Mouse (Mus musculus): ENCODE measurements around the gene Elk3. TPM values are rescaled to one million over a fixed set of nuclear protein-coding genes. Genes with fewer than 3 reads are reported as not detected.

Elk3 gene
- polyA plus RNA-seq, 1 experiment: 37.4 TPM

DNA sequence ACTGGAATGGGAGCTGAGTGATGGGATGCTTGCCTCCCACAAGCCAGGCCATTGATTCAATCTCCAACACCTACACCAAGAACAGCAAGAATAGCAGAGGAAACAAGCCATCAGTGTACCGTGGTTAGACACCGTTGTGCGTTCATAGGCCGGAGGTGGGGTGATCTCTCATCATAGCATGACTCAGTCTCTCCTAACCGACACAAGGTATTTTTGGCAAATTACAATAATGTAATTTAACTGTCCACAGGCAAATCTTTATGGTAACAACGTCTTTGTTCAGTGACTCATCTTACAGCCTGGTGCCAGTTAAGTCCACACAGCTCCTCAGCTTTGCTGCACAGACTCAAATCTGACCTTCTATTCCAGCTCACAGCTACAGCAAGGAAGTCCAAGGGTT, 32.5 kb upstream of the Elk3 start:
- TF ChIP-seq POLR2A (IDR thresholded peaks at IDR 0.05; ENCODE audit: low read depth, low read length) (no peak), CTCF (IDR thresholded peaks at IDR 0.05; ENCODE audit: extremely low read depth, insufficient read depth, insufficient read length, insufficient replicate concordance) (no peak)
- H3K4me3 ChIP-seq (ENCODE audit: extremely low read depth, insufficient read depth, insufficient read length): no peak overlapping the region
- H3K4me1 ChIP-seq (ENCODE audit: control insufficient read depth, insufficient read depth, insufficient read length): peaks cover 4% of the 10 kb centered on the region; the same call in 1 of the 2 replicates
- no peaks in the 10 kb centered on the region for H3K27me3 ChIP-seq (ENCODE audit: control insufficient read depth, insufficient read depth, low read length)
- no peak overlapping the region for H3K27ac ChIP-seq (ENCODE audit: insufficient read depth, low read length)
- H3K36me3 ChIP-seq (ENCODE audit: control insufficient read depth, insufficient read depth, low read length): no peaks in the 10 kb centered on the region
- no peak for DNase-seq (ENCODE audit: low read depth in 1 of 2, low spot score in 2 of 2)
- WGBS: 65% methylated on average over 6 of the region's 6 CpGs

DNA sequence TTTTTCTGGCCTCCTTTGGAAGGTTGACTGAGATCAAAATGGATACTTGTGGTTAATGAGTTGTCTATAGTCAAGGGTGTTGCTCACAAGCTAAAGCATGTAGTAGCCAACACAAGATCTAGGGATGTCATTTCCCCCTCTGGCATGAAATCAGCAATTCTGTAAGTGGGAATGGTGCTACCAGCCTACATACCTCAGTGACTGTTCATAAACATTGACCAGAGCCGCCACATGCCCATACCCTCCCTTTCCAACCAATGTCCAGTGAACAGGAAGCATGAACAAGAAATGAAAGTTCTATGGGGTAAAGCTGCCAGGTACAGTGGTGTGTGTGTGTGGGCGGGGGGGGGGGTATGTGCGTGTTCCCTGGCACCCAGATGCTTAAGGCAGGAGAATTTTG, 32.1 kb upstream of the Elk3 start:
- no peaks in the 10 kb centered on the region for H3K27me3 ChIP-seq (ENCODE audit: control insufficient read depth, insufficient read depth, low read length)
- no peak for DNase-seq (ENCODE audit: low read depth in 1 of 2, low spot score in 2 of 2)
- no peaks in the 10 kb centered on the region for H3K36me3 ChIP-seq (ENCODE audit: control insufficient read depth, insufficient read depth, low read length)
- TF ChIP-seq CTCF (IDR thresholded peaks at IDR 0.05; ENCODE audit: extremely low read depth, insufficient read depth, insufficient read length, insufficient replicate concordance): no peak
- no peak for TF ChIP-seq POLR2A (IDR thresholded peaks at IDR 0.05; ENCODE audit: low read depth, low read length)
- WGBS: 67% methylated on average over 3 of the region's 3 CpGs
- H3K4me1 ChIP-seq (ENCODE audit: control insufficient read depth, insufficient read depth, insufficient read length): peaks cover 4% of the 10 kb centered on the region; the same call in 1 of the 2 replicates
- no peak overlapping the region for H3K27ac ChIP-seq (ENCODE audit: insufficient read depth, low read length)
- no peak overlapping the region for H3K4me3 ChIP-seq (ENCODE audit: extremely low read depth, insufficient read depth, insufficient read length)

DNA sequence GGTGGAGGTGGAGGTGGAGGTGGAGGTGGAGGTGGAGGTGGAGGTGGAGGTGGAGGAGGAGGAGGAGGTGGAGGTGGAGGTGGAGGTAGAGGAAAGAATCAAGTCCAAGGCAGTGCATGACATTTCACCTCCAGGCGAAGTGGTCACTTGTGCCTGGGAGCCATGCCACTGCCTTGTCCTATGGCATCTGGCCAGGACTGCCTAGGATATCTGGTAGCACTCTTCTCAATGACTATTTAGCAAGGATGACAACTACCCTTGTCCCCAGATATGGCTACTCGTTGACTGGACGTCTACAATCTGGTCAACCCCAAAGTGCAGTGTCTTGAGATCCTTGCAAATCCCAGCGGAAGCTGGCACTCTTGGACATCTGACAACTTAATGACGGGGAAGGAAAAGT, 27.6 kb upstream of the Elk3 start:
- DNase-seq (ENCODE audit: low read depth in 1 of 2, low spot score in 2 of 2): no peak
- Histone ChIP-seq H3K4me3 (ENCODE audit: extremely low read depth, insufficient read depth, insufficient read length) (no peak overlapping the region), H3K27me3 (ENCODE audit: control insufficient read depth, insufficient read depth, low read length) (no peaks in the 10 kb centered on the region), H3K4me1 (ENCODE audit: control insufficient read depth, insufficient read depth, insufficient read length) (peaks cover 18% of the 10 kb centered on the region), H3K27ac (ENCODE audit: insufficient read depth, low read length) (no peak overlapping the region), H3K36me3 (ENCODE audit: control insufficient read depth, insufficient read depth, low read length) (no peaks in the 10 kb centered on the region)
- TF ChIP-seq POLR2A (IDR thresholded peaks at IDR 0.05; ENCODE audit: low read depth, low read length) (no peak), CTCF (IDR thresholded peaks at IDR 0.05; ENCODE audit: extremely low read depth, insufficient read depth, insufficient read length, insufficient replicate concordance) (no peak)
- 94% methylated on average over 5 of the region's 5 CpGs for WGBS

DNA sequence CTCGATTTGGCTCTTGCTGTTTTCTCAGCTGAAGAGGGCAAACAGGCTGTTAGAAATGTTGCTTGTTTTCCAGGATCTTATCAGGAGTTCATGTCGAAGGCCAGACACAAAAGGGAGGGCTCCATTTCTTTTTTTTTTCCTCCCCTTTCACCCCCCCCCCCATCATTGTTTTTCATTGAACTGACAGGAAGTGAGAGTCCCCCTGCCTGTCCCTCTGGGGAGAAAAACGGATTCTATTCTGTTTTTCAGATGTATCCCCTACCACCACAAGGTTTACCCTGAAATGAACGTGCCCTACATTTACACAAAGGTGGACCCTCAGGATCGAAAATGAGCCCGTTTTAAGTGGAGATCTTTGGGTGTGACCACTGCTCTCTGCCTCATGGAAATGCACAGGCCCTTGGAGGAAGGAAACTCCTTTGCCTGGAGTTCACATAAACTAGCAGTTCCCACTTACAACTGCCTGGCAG, 25.6 kb upstream of the Elk3 start:
- no peak for DNase-seq (ENCODE audit: low read depth in 1 of 2, low spot score in 2 of 2)
- peak overlapping the region; percentile 1; the same call in 1 of the 2 replicates for H3K4me3 ChIP-seq (ENCODE audit: extremely low read depth, insufficient read depth, insufficient read length)
- WGBS: 10% methylated on average over 6 of the region's 6 CpGs
- H3K4me1 ChIP-seq (ENCODE audit: control insufficient read depth, insufficient read depth, insufficient read length): peaks cover 18% of the 10 kb centered on the region
- H3K36me3 ChIP-seq (ENCODE audit: control insufficient read depth, insufficient read depth, low read length): no peaks in the 10 kb centered on the region
- peak overlapping the region; percentile 54 for H3K27ac ChIP-seq (ENCODE audit: insufficient read depth, low read length)
- H3K27me3 ChIP-seq (ENCODE audit: control insufficient read depth, insufficient read depth, low read length): no peaks in the 10 kb centered on the region
- TF ChIP-seq POLR2A (IDR thresholded peaks at IDR 0.05; ENCODE audit: low read depth, low read length): no peak
- no peak for TF ChIP-seq CTCF (IDR thresholded peaks at IDR 0.05; ENCODE audit: extremely low read depth, insufficient read depth, insufficient read length, insufficient replicate concordance)

DNA sequence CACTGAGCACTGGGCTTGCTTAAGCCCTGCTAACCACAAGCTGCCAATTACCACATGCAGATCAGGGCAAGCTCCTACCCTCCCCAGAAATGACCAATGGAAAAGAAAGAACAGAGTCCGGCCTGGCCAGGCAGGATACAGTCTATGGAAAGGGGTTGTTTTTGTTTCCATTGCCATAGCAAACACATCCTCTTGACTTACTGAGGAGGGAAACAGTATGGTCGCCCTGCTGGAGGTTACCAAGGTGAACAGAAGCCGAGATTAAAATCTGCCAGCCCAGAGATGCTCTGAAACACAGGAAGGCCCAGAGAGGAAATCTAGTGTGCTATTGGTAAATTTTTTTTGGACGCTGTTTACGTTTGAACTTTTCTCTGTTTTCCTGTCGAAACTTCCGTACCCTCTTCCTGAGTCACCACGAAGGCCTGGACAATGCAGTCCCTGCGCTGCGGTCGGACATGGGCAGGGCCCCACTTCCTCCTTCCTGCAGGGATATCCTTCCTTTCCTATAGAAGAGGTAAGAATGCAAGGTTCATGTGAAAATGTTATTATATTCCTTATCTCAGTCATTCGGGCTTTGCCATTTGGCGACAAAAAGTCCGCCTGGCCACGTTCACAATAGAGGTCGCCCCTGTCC, 25.0 kb upstream of the Elk3 start:
- Histone ChIP-seq H3K4me1 (ENCODE audit: control insufficient read depth, insufficient read depth, insufficient read length) (peaks cover 18% of the 10 kb centered on the region), H3K27me3 (ENCODE audit: control insufficient read depth, insufficient read depth, low read length) (no peaks in the 10 kb centered on the region), H3K27ac (ENCODE audit: insufficient read depth, low read length) (peak overlapping the region; percentile 54), H3K36me3 (ENCODE audit: control insufficient read depth, insufficient read depth, low read length) (no peaks in the 10 kb centered on the region), H3K4me3 (ENCODE audit: extremely low read depth, insufficient read depth, insufficient read length) (peak overlapping the region; percentile 22)
- no peak for DNase-seq (ENCODE audit: low read depth in 1 of 2, low spot score in 2 of 2)
- 9% methylated on average over 16 of the region's 16 CpGs for WGBS
- TF ChIP-seq POLR2A (IDR thresholded peaks at IDR 0.05; ENCODE audit: low read depth, low read length) (no peak), CTCF (IDR thresholded peaks at IDR 0.05; ENCODE audit: extremely low read depth, insufficient read depth, insufficient read length, insufficient replicate concordance) (no peak)

DNA sequence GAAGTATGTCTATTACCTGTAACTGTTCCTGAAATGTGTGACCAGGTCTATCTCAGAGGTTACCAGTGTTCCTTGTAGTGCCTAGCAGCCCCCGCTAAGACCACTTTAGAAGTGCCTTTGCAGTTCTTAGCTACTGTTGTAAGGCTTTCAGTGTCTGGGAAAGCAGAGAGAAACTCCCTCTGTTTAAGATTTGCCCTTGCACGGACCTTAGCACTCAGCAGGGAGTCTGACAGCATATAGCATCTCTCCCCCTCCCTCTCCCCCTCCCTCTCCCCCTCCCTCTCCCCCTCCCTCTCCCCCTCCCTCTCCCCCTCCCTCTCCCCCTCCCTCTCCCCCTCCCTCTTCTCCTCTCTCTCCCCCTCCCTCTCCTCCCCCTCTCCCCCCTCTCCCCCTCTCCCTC, 24.1 kb upstream of the Elk3 start:
- TF ChIP-seq CTCF (IDR thresholded peaks at IDR 0.05; ENCODE audit: extremely low read depth, insufficient read depth, insufficient read length, insufficient replicate concordance): no peak
- no peak for TF ChIP-seq POLR2A (IDR thresholded peaks at IDR 0.05; ENCODE audit: low read depth, low read length)
- Histone ChIP-seq H3K36me3 (ENCODE audit: control insufficient read depth, insufficient read depth, low read length) (no peaks in the 10 kb centered on the region), H3K4me3 (ENCODE audit: extremely low read depth, insufficient read depth, insufficient read length) (no peak overlapping the region), H3K27ac (ENCODE audit: insufficient read depth, low read length) (no peak overlapping the region), H3K27me3 (ENCODE audit: control insufficient read depth, insufficient read depth, low read length) (no peaks in the 10 kb centered on the region), H3K4me1 (ENCODE audit: control insufficient read depth, insufficient read depth, insufficient read length) (peaks cover 18% of the 10 kb centered on the region)
- WGBS: 73% methylated on average over 2 of the region's 2 CpGs
- no peak for DNase-seq (ENCODE audit: low read depth in 1 of 2, low spot score in 2 of 2)

DNA sequence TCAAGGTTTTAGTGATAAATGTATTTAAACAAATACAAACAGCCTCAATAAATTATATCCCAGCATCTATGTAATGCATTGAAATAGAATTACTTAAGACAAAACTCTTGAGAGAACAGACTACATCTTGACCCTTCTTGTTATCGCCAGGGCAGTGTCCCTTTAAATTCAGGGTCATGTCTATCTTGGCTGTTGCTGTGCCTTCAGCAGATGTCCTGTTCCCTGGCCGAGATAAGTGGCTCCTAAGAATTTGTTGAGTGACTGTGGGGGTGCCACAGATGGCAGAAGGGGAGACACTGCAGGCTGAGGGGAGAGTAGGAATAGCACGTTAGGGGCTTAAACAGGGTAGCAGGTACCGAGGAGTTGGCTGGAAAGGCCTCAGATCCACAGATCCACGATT, 22.3 kb upstream of the Elk3 start:
- WGBS: 82% methylated on average over 5 of the region's 5 CpGs
- TF ChIP-seq CTCF (IDR thresholded peaks at IDR 0.05; ENCODE audit: extremely low read depth, insufficient read depth, insufficient read length, insufficient replicate concordance) (no peak), POLR2A (IDR thresholded peaks at IDR 0.05; ENCODE audit: low read depth, low read length) (no peak)
- DNase-seq (ENCODE audit: low read depth in 1 of 2, low spot score in 2 of 2): no peak
- peaks cover 18% of the 10 kb centered on the region for H3K4me1 ChIP-seq (ENCODE audit: control insufficient read depth, insufficient read depth, insufficient read length)
- no peaks in the 10 kb centered on the region for H3K27me3 ChIP-seq (ENCODE audit: control insufficient read depth, insufficient read depth, low read length)
- no peak overlapping the region for H3K27ac ChIP-seq (ENCODE audit: insufficient read depth, low read length)
- H3K36me3 ChIP-seq (ENCODE audit: control insufficient read depth, insufficient read depth, low read length): no peaks in the 10 kb centered on the region
- H3K4me3 ChIP-seq (ENCODE audit: extremely low read depth, insufficient read depth, insufficient read length): no peak overlapping the region
